In the genomic region with DNA sequence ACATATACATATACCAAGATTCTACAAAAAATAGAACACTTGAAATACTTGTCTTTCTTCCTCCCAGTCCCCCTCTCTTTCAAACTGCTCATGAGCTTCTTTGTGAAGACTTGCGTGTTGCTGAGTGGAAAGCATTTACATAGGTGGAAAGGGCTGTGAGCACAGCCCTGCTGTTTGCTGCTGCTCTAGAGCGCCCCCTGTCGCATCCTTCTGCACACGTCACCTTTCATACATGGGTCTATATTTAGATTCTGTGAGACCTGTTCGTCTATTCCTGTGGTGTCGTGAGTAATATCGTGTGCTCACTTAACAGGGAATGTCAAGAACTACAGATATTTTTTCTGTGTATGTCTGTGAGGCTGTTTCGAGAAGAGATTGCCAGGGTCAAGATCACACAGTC, we compare ENCODE assay signal across 9 mouse cellular contexts. TPM values are rescaled to one million over a fixed set of nuclear protein-coding genes. Genes with fewer than 3 reads are reported as not detected.
DNase-seq lines count a peak whose midpoint lies in the region; ATAC-seq and TF ChIP-seq lines count a peak whose summit lies in the region.
"Had no signal": no experiment of that assay in that cellular context is flagged by ENCODE, and none has a peak within 500 bp of the region (broad histone marks: within the 10 kb centered on the region; RNA-seq: fewer than 3 reads in every experiment).

No protein-coding gene starts in this region.

- peak; percentile 52; the same call in 1 of the 2 replicates for ATAC-seq in megakaryocyte, adult 5-6 weeks (ENCODE audit: poor library complexity, severe bottlenecking)
- ATAC-seq in stomach, postnatal 0 days (ENCODE audit: low FRiP score, low TSS enrichment), result peak; percentile 53; the same call in 1 of the 2 replicates

- DNase-seq in adrenal gland, adult (ENCODE audit: inconsistent age in 2 of 2, low spot score in 1 of 2), result peak; percentile 37 to 76
- no peak for DNase-seq in adrenal gland, postnatal 4 days (ENCODE audit: low spot score in 2 of 2)
- peak; percentile 23 for DNase-seq in urinary bladder, postnatal 14 days (ENCODE audit: low spot score)
- DNase-seq in urinary bladder, postnatal 4 days (ENCODE audit: low spot score in 2 of 2), result no peak
- DNase-seq in frontal cortex, postnatal 36 days (ENCODE audit: low spot score in 2 of 2), result peak; percentile 12 to 29
- peak; percentile 3 for DNase-seq in layer of hippocampus, adult 9-11 months
- peak; percentile 80 for DNase-seq in stomach, postnatal 0 days (ENCODE audit: low spot score)

- no peaks in the 10 kb centered on the region for H3K9me3 ChIP-seq in stomach, postnatal 0 days (ENCODE audit: control insufficient read depth, low read length)

- WGBS in stomach, postnatal 0 days, result 13% methylated on average over 8 of the region's 8 CpGs

- no peak for TF ChIP-seq EP300 in stomach, postnatal 0 days (optimal IDR thresholded peaks at IDR 0.05)

- H3K36me3 ChIP-seq in stomach, postnatal 0 days (ENCODE audit: control insufficient read depth, insufficient read depth, low read length), result no peaks in the 10 kb centered on the region

- H3K4me3 ChIP-seq in stomach, postnatal 0 days (ENCODE audit: low read depth, low read length), result no peak overlapping the region

- TF ChIP-seq CTCF in stomach, postnatal 0 days (IDR thresholded peaks at IDR 0.05; ENCODE audit: low read depth), result peak; percentile 90

- H3K27ac ChIP-seq in stomach, postnatal 0 days (replicated peaks), result no peak overlapping the region

- no peak overlapping the region for H3K4me2 ChIP-seq in stomach, postnatal 0 days (replicated peaks; ENCODE audit: low read depth)

- H3K9ac ChIP-seq in stomach, postnatal 0 days (ENCODE audit: low read length), result no peak overlapping the region

- H3K4me1 ChIP-seq in stomach, postnatal 0 days (replicated peaks; ENCODE audit: control insufficient read depth, insufficient read depth), result no peaks in the 10 kb centered on the region

- 0 out of 2 replicates have a peak, but pooled peaks cover 2% of the 10 kb centered on the region for H3K27me3 ChIP-seq in stomach, postnatal 0 days (ENCODE audit: control insufficient read depth, insufficient read depth, low read length)

RNA-seq across cellular contexts. Expression of a gene that starts 35.5 kb away (rescaled TPM):
- total RNA-seq in adrenal gland, postnatal 4 days (2021), result 1 to 10 TPM; 1.4 to 1.8 TPM
- total RNA-seq in megakaryocyte, adult 5-6 weeks (2015), result not detected in 2 replicates
- not detected in 2 replicates for total RNA-seq in megakaryocyte, adult 5-6 weeks (2017)
- 11.6 and 12.1 TPM in 2 replicates for polyA plus RNA-seq in stomach, postnatal 0 days (2015; fragmentation: Nextera tagmentation; extraction: Ambion mirVana)
- total RNA-seq: layer of hippocampus, adult 18-20 months had no signal

Comparison
In these comparisons a context has a peak if more than half of its experiments do, and no peak if none do; other contexts are left out.
1. DNase-seq: peak in adrenal gland, adult (2 of 2), urinary bladder, postnatal 14 days (single experiment), frontal cortex, postnatal 36 days (2 of 2), layer of hippocampus, adult 9-11 months (single experiment) and stomach, postnatal 0 days (single experiment); none in adrenal gland, postnatal 4 days (0 of 2) and urinary bladder, postnatal 4 days (0 of 2).